Mouse (Mus musculus): Measurements from ENCODE around the gene Tec. TPM values are rescaled to one million over a fixed set of nuclear protein-coding genes. Genes with fewer than 3 reads are reported as not detected.
A peak's percentile ranks its signal among the peaks of the same experiment; 100 is the strongest.

The Tec gene
- polyA plus RNA-seq, 1 experiment from 2014 or later: 3.3 TPM

DNA sequence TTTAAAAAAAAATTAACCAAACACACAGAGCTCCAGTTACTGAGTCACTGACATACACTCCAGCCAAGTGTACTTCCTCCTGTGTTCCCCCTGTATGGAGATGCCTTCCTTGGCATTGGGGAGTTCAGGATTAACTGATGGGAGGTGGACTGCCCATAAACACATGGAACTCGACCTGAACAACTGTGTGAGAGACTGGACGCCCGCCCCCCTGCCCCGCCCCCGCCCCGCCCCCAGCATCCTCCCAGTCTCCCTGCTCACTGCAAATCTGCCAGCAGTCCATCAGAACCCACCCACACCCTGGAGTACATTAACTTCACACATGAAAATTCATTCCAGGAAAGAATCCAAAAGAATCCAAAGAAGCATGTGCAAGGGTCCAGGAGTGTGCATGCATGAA lies 76.5 kb downstream of the Tec start:
- no peak overlapping the region for H3K4me3 ChIP-seq (ENCODE audit: low read depth, low read length)
- no peak overlapping the region for H3K9ac ChIP-seq (ENCODE audit: low read length)
- H3K9me3 ChIP-seq (ENCODE audit: control insufficient read depth, low read length): no peaks in the 10 kb centered on the region
- H3K27me3 ChIP-seq (ENCODE audit: control insufficient read depth, insufficient read depth, low read length): no peaks in the 10 kb centered on the region
- H3K4me1 ChIP-seq (ENCODE audit: control insufficient read depth, insufficient read depth, low read length): peaks cover 3% of the 10 kb centered on the region; the same call in 1 of the 2 replicates
- no peak for ATAC-seq (ENCODE audit: low FRiP score)
- H3K36me3 ChIP-seq (ENCODE audit: control insufficient read depth, insufficient read depth, low read length): no peaks in the 10 kb centered on the region
- no peak for DNase-seq (ENCODE audit: low spot score, missing footprints)
- no peak overlapping the region for H3K4me2 ChIP-seq
- H3K27ac ChIP-seq (ENCODE audit: low read depth, low read length): no peak overlapping the region
- 26% methylated on average over 6 of the region's 6 CpGs for WGBS

DNA sequence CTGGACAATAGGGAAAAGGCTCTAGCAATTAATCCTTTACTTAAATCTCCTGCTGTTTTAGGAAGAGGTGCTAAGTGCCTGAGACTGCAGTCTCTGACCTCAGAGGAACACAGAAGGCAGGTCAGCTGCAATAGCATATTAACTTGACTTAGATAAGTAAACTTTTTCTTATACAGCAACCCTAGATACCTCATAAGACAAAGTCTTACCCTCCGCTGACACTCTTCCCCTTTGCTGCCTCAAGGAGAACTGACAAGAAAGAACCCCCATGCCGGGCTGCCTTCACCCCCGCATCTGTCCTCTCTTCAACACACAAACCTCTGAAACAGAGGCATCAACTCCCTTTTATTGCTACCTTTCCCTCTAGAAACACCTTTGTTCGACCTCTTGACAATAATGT lies 76.9 kb downstream of the Tec start:
- H3K27me3 ChIP-seq (ENCODE audit: control insufficient read depth, insufficient read depth, low read length): no peaks in the 10 kb centered on the region
- H3K4me2 ChIP-seq: no peak overlapping the region
- no peaks in the 10 kb centered on the region for H3K36me3 ChIP-seq (ENCODE audit: control insufficient read depth, insufficient read depth, low read length)
- no peak overlapping the region for H3K9ac ChIP-seq (ENCODE audit: low read length)
- H3K9me3 ChIP-seq (ENCODE audit: control insufficient read depth, low read length): no peaks in the 10 kb centered on the region
- 65% methylated on average over 4 of the region's 4 CpGs for WGBS
- H3K4me3 ChIP-seq (ENCODE audit: low read depth, low read length): no peak overlapping the region
- no peak for ATAC-seq (ENCODE audit: low FRiP score)
- peak; percentile 60 for DNase-seq (ENCODE audit: low spot score, missing footprints)
- peaks cover 3% of the 10 kb centered on the region; the same call in 1 of the 2 replicates for H3K4me1 ChIP-seq (ENCODE audit: control insufficient read depth, insufficient read depth, low read length)
- H3K27ac ChIP-seq (ENCODE audit: low read depth, low read length): no peak overlapping the region

DNA sequence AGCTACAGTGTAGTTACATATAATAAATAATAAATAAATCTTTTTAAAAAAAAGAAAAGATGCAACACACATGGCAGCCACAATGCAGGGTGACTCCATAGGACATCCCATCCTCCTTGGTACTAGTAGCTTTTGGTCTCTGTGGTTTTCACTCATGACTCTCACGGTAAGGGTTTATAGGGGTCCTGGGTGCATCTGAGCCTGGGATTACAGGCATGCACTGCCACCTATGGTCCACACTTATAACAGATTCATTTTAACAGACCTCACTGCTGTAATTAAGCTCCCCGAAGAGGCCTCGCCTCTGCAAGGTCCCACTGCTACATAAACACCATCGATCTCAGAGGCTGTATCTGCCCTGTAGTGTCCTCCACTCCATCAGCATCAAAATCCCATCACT lies 82.8 kb downstream of the Tec start:
- H3K9ac ChIP-seq (ENCODE audit: low read length): no peak overlapping the region
- no peaks in the 10 kb centered on the region for H3K9me3 ChIP-seq (ENCODE audit: control insufficient read depth, low read length)
- H3K4me1 ChIP-seq (ENCODE audit: control insufficient read depth, insufficient read depth, low read length): no peaks in the 10 kb centered on the region
- H3K27ac ChIP-seq (ENCODE audit: low read depth, low read length): no peak overlapping the region
- DNase-seq (ENCODE audit: low spot score, missing footprints) (peak; percentile 51), ATAC-seq (ENCODE audit: low FRiP score) (no peak)
- 82% methylated on average over 4 of the region's 4 CpGs for WGBS
- H3K27me3 ChIP-seq (ENCODE audit: control insufficient read depth, insufficient read depth, low read length): no peaks in the 10 kb centered on the region
- H3K4me3 ChIP-seq (ENCODE audit: low read depth, low read length): no peak overlapping the region
- H3K4me2 ChIP-seq: no peak overlapping the region
- H3K36me3 ChIP-seq (ENCODE audit: control insufficient read depth, insufficient read depth, low read length): no peaks in the 10 kb centered on the region

DNA sequence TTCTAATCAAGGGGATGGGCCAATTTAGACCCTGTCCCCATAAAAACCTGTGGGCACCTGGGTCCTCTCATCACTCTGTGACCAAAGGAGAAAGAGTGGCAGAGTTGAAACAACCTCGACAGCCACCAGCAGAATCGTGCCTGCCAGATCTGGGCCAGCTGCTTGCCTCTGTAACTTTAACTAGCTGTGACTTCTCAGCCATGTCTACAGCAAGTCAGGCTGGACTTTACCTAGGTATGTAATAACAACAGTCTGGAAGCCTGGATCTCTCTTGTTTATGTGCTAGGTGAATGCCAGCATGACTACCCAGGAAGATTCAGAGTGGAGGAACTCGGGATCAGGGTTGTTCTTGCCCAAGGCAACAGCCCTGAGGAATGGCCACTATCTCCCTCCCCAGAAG lies 83.6 kb downstream of the Tec start:
- Histone ChIP-seq H3K4me3 (ENCODE audit: low read depth, low read length) (no peak overlapping the region), H3K9ac (ENCODE audit: low read length) (no peak overlapping the region), H3K4me2 (no peak overlapping the region), H3K27ac (ENCODE audit: low read depth, low read length) (no peak overlapping the region), H3K9me3 (ENCODE audit: control insufficient read depth, low read length) (no peaks in the 10 kb centered on the region), H3K36me3 (ENCODE audit: control insufficient read depth, insufficient read depth, low read length) (no peaks in the 10 kb centered on the region), H3K27me3 (ENCODE audit: control insufficient read depth, insufficient read depth, low read length) (no peaks in the 10 kb centered on the region), H3K4me1 (ENCODE audit: control insufficient read depth, insufficient read depth, low read length) (no peaks in the 10 kb centered on the region)
- ATAC-seq (ENCODE audit: low FRiP score): no peak
- WGBS: 83% methylated on average over 3 of the region's 3 CpGs
- peak; percentile 64 for DNase-seq (ENCODE audit: low spot score, missing footprints)

DNA sequence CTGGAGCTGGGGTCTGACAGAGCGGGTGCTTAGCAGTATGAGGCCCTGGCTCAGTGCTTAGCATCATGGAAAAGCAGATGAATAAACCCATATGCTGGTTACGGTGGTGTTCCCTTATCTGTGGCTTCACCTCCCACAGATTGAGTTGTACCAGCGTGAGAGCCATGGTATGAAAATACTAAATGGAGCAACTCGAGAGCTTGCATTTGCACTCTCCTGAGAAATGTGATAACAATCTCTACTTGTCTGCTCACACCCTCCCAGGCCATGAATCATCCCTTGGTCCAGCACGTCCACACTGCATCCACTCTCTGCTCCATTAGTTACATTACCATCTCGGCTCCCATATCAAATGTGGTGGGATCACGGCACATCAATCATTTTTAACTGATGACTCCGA lies 84.3 kb downstream of the Tec start:
- Histone ChIP-seq H3K4me2 (no peak overlapping the region), H3K4me3 (ENCODE audit: low read depth, low read length) (no peak overlapping the region), H3K27me3 (ENCODE audit: control insufficient read depth, insufficient read depth, low read length) (no peaks in the 10 kb centered on the region), H3K9me3 (ENCODE audit: control insufficient read depth, low read length) (no peaks in the 10 kb centered on the region), H3K36me3 (ENCODE audit: control insufficient read depth, insufficient read depth, low read length) (no peaks in the 10 kb centered on the region), H3K9ac (ENCODE audit: low read length) (no peak overlapping the region), H3K27ac (ENCODE audit: low read depth, low read length) (no peak overlapping the region), H3K4me1 (ENCODE audit: control insufficient read depth, insufficient read depth, low read length) (no peaks in the 10 kb centered on the region)
- WGBS: 90% methylated on average over 8 of the region's 8 CpGs
- ATAC-seq (ENCODE audit: low FRiP score) (no peak), DNase-seq (ENCODE audit: low spot score, missing footprints) (no peak)

DNA sequence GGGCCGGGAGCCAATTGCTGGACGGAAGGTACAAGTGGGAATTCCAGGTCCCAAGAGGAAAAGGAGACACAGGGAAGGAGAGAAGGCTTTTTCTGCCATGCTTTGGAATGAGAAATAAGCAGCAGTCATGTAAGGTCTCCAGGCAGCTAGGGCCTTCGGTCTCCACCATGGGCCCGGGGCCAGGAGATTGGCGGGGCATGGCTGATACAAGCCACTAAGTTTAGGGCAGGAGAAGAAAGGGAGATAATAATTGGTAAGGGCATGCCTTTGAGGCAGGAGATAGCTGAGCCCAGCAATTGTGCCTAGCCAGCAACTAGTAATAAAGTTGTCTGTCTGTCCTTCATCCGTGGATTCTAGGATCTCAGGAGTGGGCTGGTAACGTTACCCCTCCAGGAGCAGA lies 85.2 kb downstream of the Tec start:
- WGBS: 94% methylated on average over 7 of the region's 7 CpGs
- H3K9me3 ChIP-seq (ENCODE audit: control insufficient read depth, low read length): no peaks in the 10 kb centered on the region
- no peak for ATAC-seq (ENCODE audit: low FRiP score)
- H3K4me1 ChIP-seq (ENCODE audit: control insufficient read depth, insufficient read depth, low read length): no peaks in the 10 kb centered on the region
- H3K27ac ChIP-seq (ENCODE audit: low read depth, low read length): no peak overlapping the region
- no peaks in the 10 kb centered on the region for H3K27me3 ChIP-seq (ENCODE audit: control insufficient read depth, insufficient read depth, low read length)
- no peak overlapping the region for H3K4me3 ChIP-seq (ENCODE audit: low read depth, low read length)
- H3K36me3 ChIP-seq (ENCODE audit: control insufficient read depth, insufficient read depth, low read length): no peaks in the 10 kb centered on the region
- no peak overlapping the region for H3K9ac ChIP-seq (ENCODE audit: low read length)
- no peak for DNase-seq (ENCODE audit: low spot score, missing footprints)
- H3K4me2 ChIP-seq: no peak overlapping the region

DNA sequence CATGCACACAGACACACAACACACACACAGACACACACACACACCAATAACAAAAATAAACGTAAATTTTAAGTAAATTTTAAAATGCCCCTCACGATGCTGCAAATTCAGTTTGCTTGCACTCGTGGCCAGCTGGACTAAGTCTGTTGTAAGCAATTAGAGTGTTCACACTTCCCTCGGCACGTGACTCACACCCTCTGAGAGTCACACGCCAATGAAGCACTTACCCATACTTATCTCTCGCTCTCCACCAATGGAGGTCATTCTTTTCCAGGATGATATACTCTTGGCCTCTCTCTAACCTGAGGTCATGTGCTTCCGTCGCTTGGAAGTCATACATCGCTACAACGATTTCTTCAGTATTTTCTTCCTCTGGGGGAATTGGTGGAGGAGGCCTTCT lies 86.5 kb downstream of the Tec start:
- no peaks in the 10 kb centered on the region for H3K4me1 ChIP-seq (ENCODE audit: control insufficient read depth, insufficient read depth, low read length)
- no peak overlapping the region for H3K27ac ChIP-seq (ENCODE audit: low read depth, low read length)
- no peak overlapping the region for H3K4me2 ChIP-seq
- H3K36me3 ChIP-seq (ENCODE audit: control insufficient read depth, insufficient read depth, low read length): no peaks in the 10 kb centered on the region
- ATAC-seq (ENCODE audit: low FRiP score) (no peak), DNase-seq (ENCODE audit: low spot score, missing footprints) (no peak)
- H3K9ac ChIP-seq (ENCODE audit: low read length): no peak overlapping the region
- H3K9me3 ChIP-seq (ENCODE audit: control insufficient read depth, low read length): no peaks in the 10 kb centered on the region
- no peak overlapping the region for H3K4me3 ChIP-seq (ENCODE audit: low read depth, low read length)
- H3K27me3 ChIP-seq (ENCODE audit: control insufficient read depth, insufficient read depth, low read length): no peaks in the 10 kb centered on the region
- WGBS: 89% methylated on average over 11 of the region's 11 CpGs

DNA sequence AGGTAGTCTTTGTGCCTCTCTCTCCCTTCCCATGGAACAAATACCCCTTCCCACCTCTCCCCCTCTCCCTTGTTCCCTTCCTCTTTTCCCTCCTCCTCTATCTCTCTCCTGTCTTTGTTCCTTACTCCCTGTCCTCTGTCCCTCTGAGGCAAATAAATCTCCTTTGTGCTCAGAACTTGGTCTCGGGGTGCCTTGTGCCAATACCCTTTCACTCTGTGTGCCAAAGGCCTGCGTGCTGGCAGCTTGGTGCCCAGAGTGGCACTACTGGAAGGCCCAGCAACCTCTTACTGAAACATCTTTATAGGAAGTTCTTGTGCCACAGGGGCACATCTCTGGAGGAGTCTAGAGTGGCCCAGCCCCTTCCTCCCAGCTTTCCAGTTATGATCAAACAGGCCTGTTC lies 91.7 kb downstream of the Tec start:
- no peaks in the 10 kb centered on the region for H3K36me3 ChIP-seq (ENCODE audit: control insufficient read depth, insufficient read depth, low read length)
- H3K9me3 ChIP-seq (ENCODE audit: control insufficient read depth, low read length): no peaks in the 10 kb centered on the region
- ATAC-seq (ENCODE audit: low FRiP score): no peak
- no peaks in the 10 kb centered on the region for H3K27me3 ChIP-seq (ENCODE audit: control insufficient read depth, insufficient read depth, low read length)
- no peaks in the 10 kb centered on the region for H3K4me1 ChIP-seq (ENCODE audit: control insufficient read depth, insufficient read depth, low read length)
- H3K4me2 ChIP-seq: no peak overlapping the region
- 82% methylated on average over 2 of the region's 2 CpGs for WGBS
- peak; percentile 28 for DNase-seq (ENCODE audit: low spot score, missing footprints)
- no peak overlapping the region for H3K4me3 ChIP-seq (ENCODE audit: low read depth, low read length)
- no peak overlapping the region for H3K9ac ChIP-seq (ENCODE audit: low read length)
- H3K27ac ChIP-seq (ENCODE audit: low read depth, low read length): no peak overlapping the region

DNA sequence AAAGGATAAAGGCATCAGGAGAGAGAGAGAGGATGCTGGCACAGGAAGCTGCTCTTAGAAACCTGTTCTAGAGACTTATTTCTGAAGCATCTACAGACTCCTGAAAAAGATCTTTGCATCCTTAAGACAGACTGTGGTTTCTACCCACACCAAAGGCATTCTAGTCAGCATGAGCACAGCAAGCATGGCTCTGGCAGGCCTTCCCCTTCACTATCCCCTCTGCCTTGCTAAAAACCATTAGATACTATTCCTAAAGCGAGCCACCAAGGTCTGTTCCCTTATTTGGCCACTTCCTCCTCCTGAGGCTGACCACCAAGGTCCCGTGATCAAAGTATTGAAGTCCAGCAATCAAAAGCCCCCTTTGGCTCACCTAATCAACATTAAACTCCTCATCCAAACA lies 92.2 kb downstream of the Tec start:
- WGBS: 87% methylated on average over 2 of the region's 2 CpGs
- ATAC-seq (ENCODE audit: low FRiP score) (no peak), DNase-seq (ENCODE audit: low spot score, missing footprints) (peak; percentile 39)
- Histone ChIP-seq H3K4me1 (ENCODE audit: control insufficient read depth, insufficient read depth, low read length) (no peaks in the 10 kb centered on the region), H3K4me2 (no peak overlapping the region), H3K27ac (ENCODE audit: low read depth, low read length) (no peak overlapping the region), H3K9ac (ENCODE audit: low read length) (no peak overlapping the region), H3K27me3 (ENCODE audit: control insufficient read depth, insufficient read depth, low read length) (no peaks in the 10 kb centered on the region), H3K4me3 (ENCODE audit: low read depth, low read length) (no peak overlapping the region), H3K9me3 (ENCODE audit: control insufficient read depth, low read length) (no peaks in the 10 kb centered on the region), H3K36me3 (ENCODE audit: control insufficient read depth, insufficient read depth, low read length) (no peaks in the 10 kb centered on the region)

DNA sequence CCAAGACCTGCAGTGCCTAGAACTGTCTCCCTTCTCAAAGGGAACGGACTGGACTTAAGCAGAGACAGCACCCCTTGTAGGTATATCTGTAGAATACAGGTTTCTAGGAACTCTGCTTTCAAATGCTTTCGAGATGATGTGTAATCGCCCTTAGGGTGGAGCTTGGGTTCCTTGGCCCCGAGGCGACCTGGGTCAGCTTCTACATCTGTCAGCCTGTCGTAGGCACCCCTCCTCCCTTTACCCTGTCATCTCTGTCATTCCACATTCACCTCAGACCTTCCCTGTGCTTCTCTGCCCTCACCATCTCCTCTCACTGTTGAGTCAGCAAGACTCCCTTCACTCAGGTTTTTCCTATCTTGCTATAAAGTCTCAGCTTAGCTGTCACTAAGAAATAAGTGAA lies 98.4 kb downstream of the Tec start:
- no peak overlapping the region for H3K9ac ChIP-seq (ENCODE audit: low read length)
- H3K27me3 ChIP-seq (ENCODE audit: control insufficient read depth, insufficient read depth, low read length): no peaks in the 10 kb centered on the region
- no peak overlapping the region for H3K27ac ChIP-seq (ENCODE audit: low read depth, low read length)
- no peaks in the 10 kb centered on the region for H3K9me3 ChIP-seq (ENCODE audit: control insufficient read depth, low read length)
- no peaks in the 10 kb centered on the region for H3K36me3 ChIP-seq (ENCODE audit: control insufficient read depth, insufficient read depth, low read length)
- no peaks in the 10 kb centered on the region for H3K4me1 ChIP-seq (ENCODE audit: control insufficient read depth, insufficient read depth, low read length)
- no peak overlapping the region for H3K4me2 ChIP-seq
- H3K4me3 ChIP-seq (ENCODE audit: low read depth, low read length): no peak overlapping the region
- 85% methylated on average over 6 of the region's 6 CpGs for WGBS
- ATAC-seq (ENCODE audit: low FRiP score): no peak
- DNase-seq (ENCODE audit: low spot score, missing footprints): no peak
